Mouse (Mus musculus) stomach, embryonic 14.5 days (tissue): ENCODE measurements around the gene Kmt5b. TPM values are rescaled to one million over a fixed set of nuclear protein-coding genes. Genes with fewer than 3 reads are reported as not detected.

Source experiments
- ATAC-seq: fragments of 200-750 bp; cut with Nextera tagmentation; 2 replicates; pipeline ENCODE4 v1.8.0; 2017; ENCODE audit warnings: low read depth, moderate TSS enrichment; ENCODE audit not compliant: insufficient number of reproducible peaks, insufficient read depth, low FRiP score
- H3K27ac ChIP-seq: fragments of 300-500 bp; sonication (generic); 2 replicates; pipeline ENCODE4 v1.5.1; 2014; ENCODE audit warnings: mild to moderate bottlenecking, low read length, moderate library complexity, mixed read lengths
- H3K27me3 ChIP-seq: fragments of 300-500 bp; sonication (generic); 2 replicates; pipeline ENCODE4 v1.6.1; 2014; ENCODE audit warnings: low read length, control low read depth, mixed read lengths; ENCODE audit not compliant: control insufficient read depth, insufficient read depth
- H3K36me3 ChIP-seq: fragments of 300-500 bp; sonication (generic); 2 replicates; pipeline ENCODE4 v1.6.1; 2014; ENCODE audit warnings: mild to moderate bottlenecking, control low read depth, low read length, moderate library complexity, mixed read lengths; ENCODE audit not compliant: control insufficient read depth, insufficient read depth
- H3K4me1 ChIP-seq: fragments of 300-500 bp; sonication (generic); 2 replicates; pipeline ENCODE4 v1.6.1; 2014; ENCODE audit warnings: low read length, control low read depth, mixed read lengths; ENCODE audit not compliant: control insufficient read depth, insufficient read depth
- H3K4me2 ChIP-seq: fragments of 300-500 bp; sonication (generic); replicated peaks from 2 replicates; pipeline ENCODE4 v1.6.1; 2014; ENCODE audit warnings: low read depth, low read length, control low read depth
- H3K4me3 ChIP-seq: fragments of 300-500 bp; sonication (generic); 2 replicates; pipeline ENCODE4 v1.5.1; 2014; ENCODE audit warnings: low read depth, low read length, control low read depth
- H3K9ac ChIP-seq: fragments of 300-500 bp; sonication (generic); replicated peaks from 2 replicates; pipeline ENCODE4 v1.6.1; 2014; ENCODE audit warnings: low read depth, mild to moderate bottlenecking, control low read depth, low read length, moderate library complexity, mixed read lengths
- H3K9me3 ChIP-seq: fragments of 300-500 bp; sonication (generic); 2 replicates; pipeline ENCODE4 v1.6.1; 2016; ENCODE audit warnings: low read depth, low read length, control low read depth; ENCODE audit not compliant: control insufficient read depth
- WGBS: fragments of 180-500 bp; shearing (Covaris S2); extraction: QIAGEN DNeasy Blood & Tissue Kit; methylation state at CpG from one replicate; pipeline ENCODE4 v1.1.7; 2014; 5-methylcytosine and 5-hydroxymethylcytosine counted together
- polyA plus RNA-seq: library from polyadenylated mRNA; unstranded; fragments of >200 nt; fragmentation: Nextera tagmentation; extraction: Ambion mirVana; gene quantifications from 2 replicates; pipeline ENCODE4 v1.2.1, GENCODE M21; 2014

The Kmt5b gene
- polyA plus RNA-seq, result 40.3 and 41.5 TPM in 2 replicates

- WGBS, result under 1% methylated on average over 39 of the region's 39 CpGs
These were observed at the start of gene Kmt5b for GRCm38 (mm10) chr19:3767276-3767780. Gene Kmt5b (plus strand): TSS chr19:3767421.

GRCm38 (mm10) chr19:3718481-3719361 lies 48.5 kb upstream of the Kmt5b start:
- 38% methylated on average over 19 of the region's 19 CpGs for whole genome bisulfite sequencing
- Histone ChIP-seq H3K27me3 (no peaks in the 10 kb centered on the region), H3K27ac (no peak overlapping the region), H3K4me3 (peak overlapping the region; percentile 38), H3K9ac (no peak overlapping the region), H3K4me2 (peak overlapping the region; percentile 60), H3K9me3 (no peaks in the 10 kb centered on the region), H3K4me1 (0 out of 2 replicates have a peak, but pooled peaks cover 4% of the 10 kb centered on the region), H3K36me3 (peaks cover 23% of the 10 kb centered on the region)
- peak; percentile 86 for ATAC-seq

More at GRCm38 (mm10) chr19:3767276-3767780, at the start of gene Kmt5b:
- Histone ChIP-seq H3K9me3 (no peaks in the 10 kb centered on the region), H3K4me2 (peak within 1 kb of the TSS; percentile 77), H3K36me3 (no peaks in the 10 kb centered on the region), H3K4me1 (peaks cover 2% of the 10 kb centered on the region; the same call in 1 of the 2 replicates), H3K4me3 (peak within 1 kb of the TSS; percentile 97), H3K9ac (peak within 1 kb of the TSS; percentile 98), H3K27ac (peak within 1 kb of the TSS; percentile 100), H3K27me3 (no peaks in the 10 kb centered on the region)
- ATAC-seq, result peak; percentile 34; the same call in 1 of the 2 replicates

- Histone ChIP-seq H3K27ac (no peak overlapping the region), H3K4me2 (peak overlapping the region; percentile 60), H3K4me1 (0 out of 2 replicates have a peak, but pooled peaks cover 4% of the 10 kb centered on the region), H3K9ac (0 out of 2 replicates have a peak overlapping the region, but pooled peaks have one; percentile 14), H3K27me3 (no peaks in the 10 kb centered on the region), H3K9me3 (no peaks in the 10 kb centered on the region), H3K4me3 (peak overlapping the region; percentile 38), H3K36me3 (peaks cover 22% of the 10 kb centered on the region)
- peak; percentile 74 for ATAC-seq
- WGBS, result 2% methylated on average over 27 of the region's 27 CpGs
These were observed 47.8 kb upstream of the Kmt5b start for GRCm38 (mm10) chr19:3719362-3719891.

- Histone ChIP-seq H3K27me3 (no peaks in the 10 kb centered on the region), H3K27ac (no peak overlapping the region), H3K4me3 (no peak overlapping the region), H3K36me3 (no peaks in the 10 kb centered on the region), H3K9me3 (no peaks in the 10 kb centered on the region), H3K4me1 (0 out of 2 replicates have a peak, but pooled peaks cover 4% of the 10 kb centered on the region), H3K4me2 (no peak overlapping the region), H3K9ac (no peak overlapping the region)
- WGBS, result 91% methylated on average over 9 of the region's 9 CpGs
- no peak for ATAC-seq
These were observed 44.1 kb upstream of the Kmt5b start for GRCm38 (mm10) chr19:3723170-3723569.

DNA sequence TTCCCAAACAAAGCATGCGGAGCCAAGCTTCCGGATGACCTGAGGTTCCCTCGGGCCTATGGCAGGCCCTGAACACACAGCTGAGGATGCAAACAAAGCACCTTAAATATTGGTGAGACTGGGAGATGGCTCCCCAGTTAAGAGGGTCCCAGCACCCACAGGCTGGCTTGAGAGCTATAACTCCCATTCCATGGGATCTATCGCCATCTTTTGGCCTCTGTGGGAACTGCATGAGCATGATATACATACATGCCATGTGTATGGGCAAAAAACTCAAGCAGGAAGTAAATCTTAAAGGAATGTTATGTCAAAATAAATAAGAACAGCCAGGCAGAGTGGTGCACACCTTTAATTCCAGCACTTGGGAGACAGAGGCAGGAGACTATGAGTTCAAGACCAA lies 43.3 kb upstream of the Kmt5b start:
- Histone ChIP-seq H3K4me3 (no peak overlapping the region), H3K4me1 (0 out of 2 replicates have a peak, but pooled peaks cover 4% of the 10 kb centered on the region), H3K9ac (no peak overlapping the region), H3K4me2 (no peak overlapping the region), H3K27me3 (no peaks in the 10 kb centered on the region), H3K27ac (no peak overlapping the region), H3K36me3 (no peaks in the 10 kb centered on the region), H3K9me3 (no peaks in the 10 kb centered on the region)
- 76% methylated on average over 4 of the region's 4 CpGs for WGBS
- ATAC-seq, result no peak

GRCm38 (mm10) chr19:3724779-3725178 lies 42.4 kb upstream of the Kmt5b start:
- Histone ChIP-seq H3K27me3 (no peaks in the 10 kb centered on the region), H3K27ac (no peak overlapping the region), H3K4me1 (0 out of 2 replicates have a peak, but pooled peaks cover 4% of the 10 kb centered on the region), H3K9ac (no peak overlapping the region), H3K4me3 (no peak overlapping the region), H3K36me3 (no peaks in the 10 kb centered on the region), H3K4me2 (no peak overlapping the region), H3K9me3 (no peaks in the 10 kb centered on the region)
- WGBS, result 28% methylated on average over 1 of the region's 1 CpGs
- no peak for ATAC-seq

- 58% methylated on average over 2 of the region's 2 CpGs for WGBS
- no peaks in the 10 kb centered on the region for H3K36me3 ChIP-seq
- H3K27me3 ChIP-seq, result no peaks in the 10 kb centered on the region
- H3K4me1 ChIP-seq, result no peaks in the 10 kb centered on the region
- H3K4me2 ChIP-seq, result no peak overlapping the region
- H3K27ac ChIP-seq, result no peak overlapping the region
- no peak for ATAC-seq
- no peak overlapping the region for H3K4me3 ChIP-seq
- H3K9me3 ChIP-seq, result no peaks in the 10 kb centered on the region
- no peak overlapping the region for H3K9ac ChIP-seq
These were observed 38.3 kb upstream of the Kmt5b start for GRCm38 (mm10) chr19:3728901-3729300.

GRCm38 (mm10) chr19:3730781-3731646 lies 36.2 kb upstream of the Kmt5b start:
- Histone ChIP-seq H3K9me3 (no peaks in the 10 kb centered on the region), H3K27ac (no peak overlapping the region), H3K4me3 (no peak overlapping the region), H3K4me2 (no peak overlapping the region), H3K36me3 (no peaks in the 10 kb centered on the region), H3K27me3 (no peaks in the 10 kb centered on the region), H3K4me1 (no peaks in the 10 kb centered on the region), H3K9ac (no peak overlapping the region)
- 73% methylated on average over 7 of the region's 7 CpGs for WGBS
- ATAC-seq, result no peak
